Mouse (Mus musculus): ENCODE measurements around the gene Pdzph1. TPM values are rescaled to one million over a fixed set of nuclear protein-coding genes. Genes with fewer than 3 reads are reported as not detected.
A peak's percentile ranks its signal among the peaks of the same experiment; 100 is the strongest.

Pdzph1 gene
- total RNA-seq, 1 experiment, result 0.13 TPM

GRCm38 (mm10) chr17:58911564-58911963, 79.6 kb downstream of the Pdzph1 start:
- Histone ChIP-seq H3K4me1 (ENCODE audit: control insufficient read depth in 2 of 2, insufficient read depth in 2 of 2, low read length in 2 of 2, poor library complexity in 1 of 2) (no peaks in the 10 kb centered on the region), H3K36me3 (ENCODE audit: control insufficient read depth, insufficient read depth, low read length, poor library complexity, severe bottlenecking) (no peaks in the 10 kb centered on the region), H3K27ac (ENCODE audit: insufficient read depth, low read depth, low read length, poor library complexity, severe bottlenecking) (no peak overlapping the region), H3K9ac (ENCODE audit: insufficient read depth, low read depth, low read length, poor library complexity, severe bottlenecking) (no peak overlapping the region), H3K4me3 (ENCODE audit: insufficient read depth in 1 of 2, low read depth in 1 of 2, low read length in 2 of 2, poor library complexity in 1 of 2, severe bottlenecking in 1 of 2) (no peak overlapping the region), H3K9me3 (ENCODE audit: control insufficient read depth, insufficient read depth, low read depth, low read length) (no peaks in the 10 kb centered on the region)
- in situ Hi-C loops (cut with MboI; ENCODE audit: low sequenced_read_pairs in 2 of 2, unreplicated experiment in 2 of 2), result loop anchor here (25.0 kb wide), 2 partner anchors 324 to 1149 kb away; partner anchors contain the start of gene Cntnap5c (in 1 of the 2)
- DNase-seq (ENCODE audit: low read depth, low spot score), result no peak
- no peak for TF ChIP-seq MAFK (IDR thresholded peaks at IDR 0.05; ENCODE audit: insufficient read depth, low read depth, low read length)
- no peak for TF ChIP-seq ZNF384 (IDR thresholded peaks at IDR 0.05; ENCODE audit: low read depth, low read length)
- TF ChIP-seq ZC3H11A (IDR thresholded peaks at IDR 0.05; ENCODE audit: borderline replicate concordance, low read depth, low read length), result no peak
- TF ChIP-seq HCFC1 (IDR thresholded peaks at IDR 0.05; ENCODE audit: borderline replicate concordance, insufficient read depth, low read length), result no peak
- TF ChIP-seq CHD2 (IDR thresholded peaks at IDR 0.05; ENCODE audit: low read depth, low read length), result no peak

GRCm38 (mm10) chr17:58909061-58909661, 82.0 kb downstream of the Pdzph1 start:
- no peak overlapping the region for H3K27ac ChIP-seq (ENCODE audit: insufficient read depth, low read depth, low read length, poor library complexity, severe bottlenecking)
- no peaks in the 10 kb centered on the region for H3K9me3 ChIP-seq (ENCODE audit: control insufficient read depth, insufficient read depth, low read depth, low read length)
- in situ Hi-C loops (cut with MboI; ENCODE audit: low sequenced_read_pairs in 2 of 2, unreplicated experiment in 2 of 2), result loop anchor here (25.0 kb wide), 2 partner anchors 322 to 1147 kb away; partner anchors contain the start of gene Cntnap5c (in 1 of the 2)
- peak; percentile 47 for DNase-seq (ENCODE audit: low read depth, low spot score)
- H3K4me3 ChIP-seq (ENCODE audit: insufficient read depth in 1 of 2, low read depth in 1 of 2, low read length in 2 of 2, poor library complexity in 1 of 2, severe bottlenecking in 1 of 2), result no peak overlapping the region
- no peak overlapping the region for H3K9ac ChIP-seq (ENCODE audit: insufficient read depth, low read depth, low read length, poor library complexity, severe bottlenecking)
- no peaks in the 10 kb centered on the region for H3K4me1 ChIP-seq (ENCODE audit: control insufficient read depth in 2 of 2, insufficient read depth in 2 of 2, low read length in 2 of 2, poor library complexity in 1 of 2)
- no peaks in the 10 kb centered on the region for H3K36me3 ChIP-seq (ENCODE audit: control insufficient read depth, insufficient read depth, low read length, poor library complexity, severe bottlenecking)
- TF ChIP-seq HCFC1 (IDR thresholded peaks at IDR 0.05; ENCODE audit: borderline replicate concordance, insufficient read depth, low read length) (no peak), ZC3H11A (IDR thresholded peaks at IDR 0.05; ENCODE audit: borderline replicate concordance, low read depth, low read length) (peak; percentile 62; the same call in 1 of the 2 replicates), MAFK (IDR thresholded peaks at IDR 0.05; ENCODE audit: insufficient read depth, low read depth, low read length) (no peak), CHD2 (IDR thresholded peaks at IDR 0.05; ENCODE audit: low read depth, low read length) (no peak)

- no peak for DNase-seq (ENCODE audit: low read depth, low spot score)
- Histone ChIP-seq H3K4me1 (ENCODE audit: control insufficient read depth in 2 of 2, insufficient read depth in 2 of 2, low read length in 2 of 2, poor library complexity in 1 of 2) (no peaks in the 10 kb centered on the region), H3K4me3 (ENCODE audit: insufficient read depth in 1 of 2, low read depth in 1 of 2, low read length in 2 of 2, poor library complexity in 1 of 2, severe bottlenecking in 1 of 2) (no peak overlapping the region), H3K9ac (ENCODE audit: insufficient read depth, low read depth, low read length, poor library complexity, severe bottlenecking) (no peak overlapping the region), H3K36me3 (ENCODE audit: control insufficient read depth, insufficient read depth, low read length, poor library complexity, severe bottlenecking) (no peaks in the 10 kb centered on the region), H3K9me3 (ENCODE audit: control insufficient read depth, insufficient read depth, low read depth, low read length) (no peaks in the 10 kb centered on the region), H3K27ac (ENCODE audit: insufficient read depth, low read depth, low read length, poor library complexity, severe bottlenecking) (no peak overlapping the region)
- in situ Hi-C loops (cut with MboI; ENCODE audit: low sequenced_read_pairs in 2 of 2, unreplicated experiment in 2 of 2), result loop anchor here (25.0 kb wide), 2 partner anchors 319 to 1144 kb away; partner anchors contain the start of gene Cntnap5c (in 1 of the 2)
- no peak for TF ChIP-seq HCFC1 (IDR thresholded peaks at IDR 0.05; ENCODE audit: borderline replicate concordance, insufficient read depth, low read length)
- no peak for TF ChIP-seq ZNF384 (IDR thresholded peaks at IDR 0.05; ENCODE audit: low read depth, low read length)
- TF ChIP-seq CHD2 (IDR thresholded peaks at IDR 0.05; ENCODE audit: low read depth, low read length), result no peak
- no peak for TF ChIP-seq MAFK (IDR thresholded peaks at IDR 0.05; ENCODE audit: insufficient read depth, low read depth, low read length)
- TF ChIP-seq ZC3H11A (IDR thresholded peaks at IDR 0.05; ENCODE audit: borderline replicate concordance, low read depth, low read length), result no peak
These were observed 85.2 kb downstream of the Pdzph1 start for GRCm38 (mm10) chr17:58906001-58906400.

- H3K9me3 ChIP-seq (ENCODE audit: control insufficient read depth, insufficient read depth, low read depth, low read length), result no peaks in the 10 kb centered on the region
- TF ChIP-seq MAFK (IDR thresholded peaks at IDR 0.05; ENCODE audit: insufficient read depth, low read depth, low read length) (no peak), ZC3H11A (IDR thresholded peaks at IDR 0.05; ENCODE audit: borderline replicate concordance, low read depth, low read length) (no peak), ZNF384 (IDR thresholded peaks at IDR 0.05; ENCODE audit: low read depth, low read length) (no peak), HCFC1 (IDR thresholded peaks at IDR 0.05; ENCODE audit: borderline replicate concordance, insufficient read depth, low read length) (no peak), CHD2 (IDR thresholded peaks at IDR 0.05; ENCODE audit: low read depth, low read length) (no peak)
- no peaks in the 10 kb centered on the region for H3K36me3 ChIP-seq (ENCODE audit: control insufficient read depth, insufficient read depth, low read length, poor library complexity, severe bottlenecking)
- no peak overlapping the region for H3K4me3 ChIP-seq (ENCODE audit: insufficient read depth in 1 of 2, low read depth in 1 of 2, low read length in 2 of 2, poor library complexity in 1 of 2, severe bottlenecking in 1 of 2)
- no peak overlapping the region for H3K27ac ChIP-seq (ENCODE audit: insufficient read depth, low read depth, low read length, poor library complexity, severe bottlenecking)
- no peak overlapping the region for H3K9ac ChIP-seq (ENCODE audit: insufficient read depth, low read depth, low read length, poor library complexity, severe bottlenecking)
- in situ Hi-C loops (cut with MboI; ENCODE audit: low sequenced_read_pairs in 2 of 2, unreplicated experiment in 2 of 2), result no loop called here
- H3K4me1 ChIP-seq (ENCODE audit: control insufficient read depth in 2 of 2, insufficient read depth in 2 of 2, low read length in 2 of 2, poor library complexity in 1 of 2), result no peaks in the 10 kb centered on the region
- DNase-seq (ENCODE audit: low read depth, low spot score), result no peak
These were observed 99.5 kb downstream of the Pdzph1 start for GRCm38 (mm10) chr17:58891488-58892210.
